Mouse (Mus musculus) ovary, postnatal 36 days (tissue): ENCODE results near the gene Aars2.

Experiments used
- DNase-seq: peaks from one replicate; pipeline ENCODE4 v3.0.0; 2022; ENCODE audit warnings: low spot score, mixed read lengths

Gene Aars2

GRCm38 (mm10) chr17:45500981-45501380 is 5.7 kb upstream of the Aars2 start:
- no peak for DNase-seq

- no peak for DNase-seq
These were observed 4.3 kb upstream of the Aars2 start for GRCm38 (mm10) chr17:45502324-45502723.

- no peak for DNase-seq
These were observed 3.2 kb upstream of the Aars2 start for GRCm38 (mm10) chr17:45503301-45503973.

- DNase-seq, result no peak
These were observed 638 bp upstream of the Aars2 start for GRCm38 (mm10) chr17:45505941-45506465.

GRCm38 (mm10) chr17:45510871-45511270 is 4.2 kb downstream of the Aars2 start:
- DNase-seq, result no peak

- no peak for DNase-seq
These were observed 5.1 kb downstream of the Aars2 start for GRCm38 (mm10) chr17:45511757-45512156.

GRCm38 (mm10) chr17:45515204-45515726 is 8.6 kb downstream of the Aars2 start:
- DNase-seq, result no peak

GRCm38 (mm10) chr17:45515806-45516205 is 9.2 kb downstream of the Aars2 start:
- no peak for DNase-seq

- DNase-seq, result peak; percentile 74
These were observed 9.8 kb downstream of the Aars2 start for GRCm38 (mm10) chr17:45516488-45516887.

- DNase-seq, result no peak
These were observed 10.5 kb downstream of the Aars2 start for GRCm38 (mm10) chr17:45517135-45517534.

GRCm38 (mm10) chr17:45517549-45518215 is 11.0 kb downstream of the Aars2 start:
- DNase-seq, result no peak

GRCm38 (mm10) chr17:45518766-45519475 is 12.3 kb downstream of the Aars2 start:
- DNase-seq, result no peak

- no peak for DNase-seq
These were observed 13.5 kb downstream of the Aars2 start for GRCm38 (mm10) chr17:45520136-45520535.

GRCm38 (mm10) chr17:45523263-45523662 is 16.6 kb downstream of the Aars2 start, which contains the start of gene Tcte1:
Tcte1 (plus strand) TSS chr17:45523434.
- DNase-seq, result peak; percentile 32

- no peak for DNase-seq
These were observed 18.3 kb downstream of the Aars2 start for GRCm38 (mm10) chr17:45524961-45525360.

- DNase-seq, result no peak
These were observed 19.9 kb downstream of the Aars2 start for GRCm38 (mm10) chr17:45526571-45526970.

GRCm38 (mm10) chr17:45530346-45530782 is 23.7 kb downstream of the Aars2 start:
- DNase-seq, result no peak

GRCm38 (mm10) chr17:45532896-45533295 is 26.3 kb downstream of the Aars2 start:
- DNase-seq, result no peak

GRCm38 (mm10) chr17:45536264-45536663 is 29.6 kb downstream of the Aars2 start:
- peak; percentile 39 for DNase-seq

GRCm38 (mm10) chr17:45538394-45538793 is 31.8 kb downstream of the Aars2 start:
- no peak for DNase-seq

GRCm38 (mm10) chr17:45539664-45540063 is 33.0 kb downstream of the Aars2 start:
- no peak for DNase-seq

- no peak for DNase-seq
These were observed 35.5 kb downstream of the Aars2 start for GRCm38 (mm10) chr17:45542129-45542528.
